Mouse (Mus musculus): Measurements from ENCODE around the gene Gm5039. TPM values are rescaled to one million over a fixed set of nuclear protein-coding genes. Genes with fewer than 3 reads are reported as not detected.
"Not testable (repeated sequence)": the region's sequence is repeated elsewhere in the genome, so short reads cannot be mapped to it uniquely, and the experiment has no call there.

Gene Gm5039
- polyA plus RNA-seq, 2 experiments = not detected

DNA sequence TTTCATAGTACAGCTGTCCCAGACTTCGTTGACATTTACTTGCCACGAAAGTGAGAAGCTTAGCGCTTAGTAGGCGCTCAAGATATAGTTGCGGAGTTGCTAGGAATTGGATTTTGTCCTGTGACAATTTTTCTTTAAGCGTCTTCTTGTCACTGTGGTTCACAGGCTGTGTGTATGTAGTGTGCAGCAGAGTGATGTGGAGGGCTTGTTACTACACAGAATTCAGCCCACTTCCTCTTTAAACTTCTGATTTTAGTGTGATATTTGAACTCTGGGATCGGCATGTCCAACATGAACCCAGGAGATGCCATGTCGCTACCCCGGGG lies 37.3 kb upstream of the Gm5039 start:
- Histone ChIP-seq H3K4me3 (replicated peaks; ENCODE audit: low read length) (peak overlapping the region; percentile 62), H3K9me3 (ENCODE audit: control insufficient read depth, low read length) (no peaks in the 10 kb centered on the region), H3K4me1 (ENCODE audit: control insufficient read depth, insufficient read depth, low read length) (peaks cover 3% of the 10 kb centered on the region; the same call in 1 of the 2 replicates), H3K27me3 (ENCODE audit: control insufficient read depth, insufficient read depth, low read length) (no peaks in the 10 kb centered on the region), H3K4me2 (replicated peaks; ENCODE audit: low read depth, low read length, severe bottlenecking) (peak overlapping the region; percentile 84), H3K27ac (replicated peaks; ENCODE audit: low read depth, low read length) (no peak overlapping the region), H3K9ac (ENCODE audit: low read depth, low read length, severe bottlenecking) (peak overlapping the region; percentile 74), H3K36me3 (ENCODE audit: control insufficient read depth, insufficient read depth, low read length) (no peaks in the 10 kb centered on the region)
- ATAC-seq (ENCODE audit: low FRiP score, low read depth) (no peak), DNase-seq (ENCODE audit: low spot score) (no peak)
- TF ChIP-seq POLR2A (IDR thresholded peaks at IDR 0.05; ENCODE audit: borderline replicate concordance, extremely low read depth, insufficient read depth, insufficient read length) = no peak
- 58% methylated on average over 9 of the region's 9 CpGs for WGBS

DNA sequence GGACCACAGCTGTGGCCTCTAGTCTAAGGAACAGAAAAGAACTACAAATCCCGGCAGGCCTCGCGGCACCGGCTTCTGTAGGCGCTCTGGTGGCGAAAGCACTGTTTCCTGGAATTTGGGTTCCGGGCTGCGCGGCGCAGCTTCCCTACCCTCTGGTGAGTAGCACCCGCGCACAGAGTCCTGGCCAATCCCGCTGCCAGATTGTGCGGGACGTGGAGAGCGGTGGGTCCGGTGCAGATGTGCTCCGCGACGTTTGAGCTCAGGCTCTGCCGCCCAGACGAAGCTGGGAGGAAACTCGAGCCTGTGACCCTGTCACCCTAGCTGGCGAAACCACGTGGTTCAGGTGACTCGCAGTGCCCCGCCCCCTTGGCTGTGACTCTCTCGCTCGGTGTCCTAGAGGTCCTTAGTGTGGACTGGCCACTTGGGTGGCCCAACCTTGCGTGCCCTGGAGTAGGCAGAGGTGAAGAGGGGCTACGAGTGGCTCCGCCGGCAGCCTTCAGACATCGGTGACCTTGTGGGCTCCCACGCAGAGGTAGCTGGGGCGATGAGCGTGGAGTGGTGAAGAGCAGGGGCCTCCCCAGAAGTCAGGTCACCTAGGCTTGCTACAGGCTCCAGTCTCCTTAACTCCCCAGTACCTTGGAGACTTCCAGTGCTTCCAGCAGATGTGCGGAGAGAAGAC lies 36.8 kb upstream of the Gm5039 start, which contains the start of gene Adck1:
Gene Adck1 (plus strand): TSS at position 114 of the 679 bp plus-strand sequence.
- ATAC-seq (ENCODE audit: low FRiP score, low read depth) = peak; percentile 94
- H3K4me2 ChIP-seq (replicated peaks; ENCODE audit: low read depth, low read length, severe bottlenecking) = peak within 1 kb of the TSS; percentile 84
- 0 out of 2 replicates have a peak within 1 kb of the TSS, but pooled peaks have one; percentile 9 for H3K27ac ChIP-seq (replicated peaks; ENCODE audit: low read depth, low read length)
- H3K9ac ChIP-seq (ENCODE audit: low read depth, low read length, severe bottlenecking) = peak within 1 kb of the TSS; percentile 74
- H3K4me1 ChIP-seq (ENCODE audit: control insufficient read depth, insufficient read depth, low read length) = peaks cover 3% of the 10 kb centered on the region; the same call in 1 of the 2 replicates
- H3K4me3 ChIP-seq (replicated peaks; ENCODE audit: low read length) = peak within 1 kb of the TSS; percentile 62
- H3K36me3 ChIP-seq (ENCODE audit: control insufficient read depth, insufficient read depth, low read length) = no peaks in the 10 kb centered on the region
- WGBS = 1% methylated on average over 38 of the region's 38 CpGs
- peak; percentile 94 for DNase-seq (ENCODE audit: low spot score)
- H3K9me3 ChIP-seq (ENCODE audit: control insufficient read depth, low read length) = no peaks in the 10 kb centered on the region
- H3K27me3 ChIP-seq (ENCODE audit: control insufficient read depth, insufficient read depth, low read length) = no peaks in the 10 kb centered on the region
- TF ChIP-seq POLR2A (IDR thresholded peaks at IDR 0.05; ENCODE audit: borderline replicate concordance, extremely low read depth, insufficient read depth, insufficient read length) = 0 out of 2 replicates have a peak, but pooled peaks have one; percentile 14

DNA sequence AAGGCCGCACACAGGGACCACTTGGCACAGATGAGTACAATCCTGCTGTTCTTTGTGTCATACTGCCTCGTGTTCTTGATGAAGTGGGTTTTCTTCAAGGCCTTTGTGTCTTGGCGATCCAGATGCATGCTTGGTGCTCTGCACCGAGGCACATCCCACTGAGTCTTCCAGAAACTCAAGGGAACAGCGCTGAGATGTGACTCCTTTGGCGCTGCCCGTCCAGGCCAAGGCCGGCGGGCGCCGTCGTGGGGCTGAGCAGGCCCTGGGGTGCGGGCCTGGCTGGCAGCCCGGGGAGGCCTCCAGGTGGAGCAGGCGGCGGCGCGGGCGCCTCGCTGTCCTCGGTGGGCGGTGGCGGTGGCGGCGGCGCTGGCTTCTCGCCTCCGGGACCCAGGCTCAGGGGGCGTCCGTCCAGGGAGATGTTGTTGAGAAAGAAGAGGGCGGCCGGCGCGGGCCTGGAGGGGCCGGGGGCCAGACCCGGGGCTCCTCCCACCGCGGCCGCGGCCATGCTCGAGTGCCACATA lies 30.4 kb upstream of the Gm5039 start:
- H3K4me3 ChIP-seq (replicated peaks; ENCODE audit: low read length) = peak overlapping the region; percentile 31
- TF ChIP-seq POLR2A (IDR thresholded peaks at IDR 0.05; ENCODE audit: borderline replicate concordance, extremely low read depth, insufficient read depth, insufficient read length) = no peak
- ATAC-seq (ENCODE audit: low FRiP score, low read depth) = no peak
- no peak overlapping the region for H3K27ac ChIP-seq (replicated peaks; ENCODE audit: low read depth, low read length)
- no peaks in the 10 kb centered on the region for H3K36me3 ChIP-seq (ENCODE audit: control insufficient read depth, insufficient read depth, low read length)
- no peak for DNase-seq (ENCODE audit: low spot score)
- peak overlapping the region; percentile 53 for H3K9ac ChIP-seq (ENCODE audit: low read depth, low read length, severe bottlenecking)
- H3K4me1 ChIP-seq (ENCODE audit: control insufficient read depth, insufficient read depth, low read length) = no peaks in the 10 kb centered on the region
- H3K4me2 ChIP-seq (replicated peaks; ENCODE audit: low read depth, low read length, severe bottlenecking) = peak overlapping the region; percentile 50
- H3K27me3 ChIP-seq (ENCODE audit: control insufficient read depth, insufficient read depth, low read length) = no peaks in the 10 kb centered on the region
- H3K9me3 ChIP-seq (ENCODE audit: control insufficient read depth, low read length) = no peaks in the 10 kb centered on the region
- WGBS = 29% methylated on average over 28 of the region's 41 CpGs

DNA sequence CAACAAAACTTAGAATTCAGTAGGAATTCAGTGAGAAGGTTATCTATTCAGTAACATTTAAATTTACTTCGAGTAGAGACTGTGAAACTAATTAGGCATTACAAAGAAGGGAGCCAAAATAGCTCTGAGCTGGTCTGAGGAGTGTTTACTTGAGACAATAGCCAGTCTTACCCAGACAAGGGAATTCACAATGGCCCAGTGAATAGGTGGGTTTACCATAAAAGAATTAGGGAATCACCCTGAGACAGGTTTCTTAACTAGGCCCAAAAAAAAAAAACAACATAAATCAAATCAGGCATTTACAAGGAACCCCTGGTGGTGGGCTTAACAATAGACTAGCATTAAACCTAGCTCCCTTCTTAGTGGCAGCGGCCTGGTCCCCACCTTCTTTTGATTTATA lies 17.5 kb upstream of the Gm5039 start:
- H3K9me3 ChIP-seq (ENCODE audit: control insufficient read depth, low read length); DNase-seq (ENCODE audit: low spot score); H3K4me2 ChIP-seq (replicated peaks; ENCODE audit: low read depth, low read length, severe bottlenecking); H3K4me1 ChIP-seq (ENCODE audit: control insufficient read depth, insufficient read depth, low read length); ATAC-seq (ENCODE audit: low FRiP score, low read depth); H3K27ac ChIP-seq (replicated peaks; ENCODE audit: low read depth, low read length); H3K9ac ChIP-seq (ENCODE audit: low read depth, low read length, severe bottlenecking); H3K36me3 ChIP-seq (ENCODE audit: control insufficient read depth, insufficient read depth, low read length); H3K27me3 ChIP-seq (ENCODE audit: control insufficient read depth, insufficient read depth, low read length); H3K4me3 ChIP-seq (replicated peaks; ENCODE audit: low read length): not testable (repeated sequence)
- 57% methylated on average over 2 of the region's 2 CpGs for WGBS

DNA sequence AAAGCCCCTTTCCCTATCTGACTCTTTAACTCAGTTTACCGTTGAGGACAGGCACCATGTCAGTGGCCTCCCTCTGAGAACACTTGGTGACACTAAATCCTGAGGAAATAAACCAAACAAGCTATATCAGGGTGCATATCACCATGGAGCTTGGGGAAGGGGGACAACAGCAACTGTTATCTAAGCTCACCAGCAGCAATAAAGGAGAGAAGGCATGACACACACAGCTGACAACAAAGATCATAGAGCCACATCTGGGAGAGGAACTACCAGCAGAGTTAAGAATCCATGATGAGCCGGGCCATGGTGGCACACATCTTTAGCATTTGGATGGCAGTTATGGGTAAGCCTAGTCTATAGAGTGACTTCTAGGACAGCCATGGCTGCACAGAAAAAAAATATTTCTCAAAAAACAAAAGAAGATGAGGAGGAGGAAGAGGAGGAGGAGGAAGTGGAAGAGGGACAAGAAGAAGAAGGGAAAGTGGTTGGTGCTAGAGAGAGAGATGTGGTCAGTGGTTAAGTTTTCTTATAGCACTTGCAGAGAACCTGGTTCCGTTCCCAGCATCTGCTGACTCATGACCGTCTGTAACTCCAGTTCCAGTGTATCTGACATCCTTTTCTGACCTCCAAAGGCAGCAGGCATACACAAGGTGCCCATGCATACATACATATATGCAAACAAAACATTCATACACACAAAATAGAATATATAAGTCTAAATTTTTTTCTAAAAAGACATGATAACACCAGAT lies 13.0 kb upstream of the Gm5039 start:
- 65% methylated on average over 4 of the region's 4 CpGs for WGBS
- ATAC-seq (ENCODE audit: low FRiP score, low read depth); H3K9me3 ChIP-seq (ENCODE audit: control insufficient read depth, low read length); H3K4me2 ChIP-seq (replicated peaks; ENCODE audit: low read depth, low read length, severe bottlenecking); H3K27me3 ChIP-seq (ENCODE audit: control insufficient read depth, insufficient read depth, low read length); H3K4me3 ChIP-seq (replicated peaks; ENCODE audit: low read length); H3K4me1 ChIP-seq (ENCODE audit: control insufficient read depth, insufficient read depth, low read length); H3K27ac ChIP-seq (replicated peaks; ENCODE audit: low read depth, low read length); DNase-seq (ENCODE audit: low spot score); H3K9ac ChIP-seq (ENCODE audit: low read depth, low read length, severe bottlenecking); H3K36me3 ChIP-seq (ENCODE audit: control insufficient read depth, insufficient read depth, low read length): not testable (repeated sequence)

Measured in limb, embryonic 14.5 days (tissue).